Mouse (Mus musculus): ENCODE measurements around the gene Rad17. TPM values are rescaled to one million over a fixed set of nuclear protein-coding genes. Genes with fewer than 3 reads are reported as not detected.

The Rad17 gene
- polyA plus RNA-seq, 1 experiment from 2014 or later = 24.2 TPM

- peaks cover 15% of the 10 kb centered on the region for H3K27me3 ChIP-seq
- H3K4me1 ChIP-seq = peaks cover 7% of the 10 kb centered on the region
- no peak for ATAC-seq (ENCODE audit: insufficient number of reproducible peaks, insufficient read depth, low FRiP score, low TSS enrichment, low read depth)
- H3K27ac ChIP-seq = no peak overlapping the region
- peaks cover 8% of the 10 kb centered on the region; the same call in 1 of the 2 replicates for H3K36me3 ChIP-seq
- H3K9ac ChIP-seq = no peak overlapping the region
- 94% methylated on average over 10 of the region's 10 CpGs for WGBS
- no peak overlapping the region for H3K4me2 ChIP-seq
- no peak overlapping the region for H3K4me3 ChIP-seq
- H3K9me3 ChIP-seq = peaks cover 4% of the 10 kb centered on the region; the same call in 1 of the 2 replicates
These were observed 38.6 kb downstream of the Rad17 start for GRCm38 (mm10) chr13:100612251-100612650.

GRCm38 (mm10) chr13:100611266-100611665 is 39.6 kb downstream of the Rad17 start:
- peaks cover 7% of the 10 kb centered on the region for H3K27me3 ChIP-seq
- H3K9ac ChIP-seq = no peak overlapping the region
- peaks cover 4% of the 10 kb centered on the region; the same call in 1 of the 2 replicates for H3K9me3 ChIP-seq
- H3K36me3 ChIP-seq = peaks cover 7% of the 10 kb centered on the region; the same call in 1 of the 2 replicates
- peaks cover under 1% of the 10 kb centered on the region; the same call in 1 of the 2 replicates for H3K4me1 ChIP-seq
- no peak overlapping the region for H3K27ac ChIP-seq
- WGBS = 95% methylated on average over 13 of the region's 13 CpGs
- no peak overlapping the region for H3K4me3 ChIP-seq
- H3K4me2 ChIP-seq = no peak overlapping the region
- ATAC-seq (ENCODE audit: insufficient number of reproducible peaks, insufficient read depth, low FRiP score, low TSS enrichment, low read depth) = no peak

- Histone ChIP-seq H3K4me2 (no peak overlapping the region), H3K9ac (no peak overlapping the region), H3K4me1 (no peaks in the 10 kb centered on the region), H3K4me3 (no peak overlapping the region), H3K9me3 (peaks cover 4% of the 10 kb centered on the region; the same call in 1 of the 2 replicates), H3K27ac (no peak overlapping the region), H3K36me3 (peaks cover 7% of the 10 kb centered on the region; the same call in 1 of the 2 replicates), H3K27me3 (no peaks in the 10 kb centered on the region)
- ATAC-seq (ENCODE audit: insufficient number of reproducible peaks, insufficient read depth, low FRiP score, low TSS enrichment, low read depth) = no peak
- 88% methylated on average over 8 of the region's 8 CpGs for WGBS
These were observed 43.1 kb downstream of the Rad17 start for GRCm38 (mm10) chr13:100607756-100608155.

- H3K27me3 ChIP-seq = no peaks in the 10 kb centered on the region
- no peak for ATAC-seq (ENCODE audit: insufficient number of reproducible peaks, insufficient read depth, low FRiP score, low TSS enrichment, low read depth)
- no peak overlapping the region for H3K4me3 ChIP-seq
- H3K4me1 ChIP-seq = no peaks in the 10 kb centered on the region
- H3K9me3 ChIP-seq = peaks cover 4% of the 10 kb centered on the region; the same call in 1 of the 2 replicates
- 64% methylated on average over 1 of the region's 1 CpGs for WGBS
- H3K9ac ChIP-seq = no peak overlapping the region
- no peak overlapping the region for H3K27ac ChIP-seq
- H3K36me3 ChIP-seq = no peaks in the 10 kb centered on the region
- H3K4me2 ChIP-seq = no peak overlapping the region
These were observed 45.0 kb downstream of the Rad17 start for GRCm38 (mm10) chr13:100605845-100606244.

GRCm38 (mm10) chr13:100603738-100604095 is 47.1 kb downstream of the Rad17 start:
- H3K27ac ChIP-seq = no peak overlapping the region
- no peak overlapping the region for H3K9ac ChIP-seq
- ATAC-seq (ENCODE audit: insufficient number of reproducible peaks, insufficient read depth, low FRiP score, low TSS enrichment, low read depth) = no peak
- no peak overlapping the region for H3K4me2 ChIP-seq
- no peaks in the 10 kb centered on the region for H3K36me3 ChIP-seq
- H3K4me3 ChIP-seq = no peak overlapping the region
- H3K27me3 ChIP-seq = no peaks in the 10 kb centered on the region
- 84% methylated on average over 11 of the region's 11 CpGs for WGBS
- no peaks in the 10 kb centered on the region for H3K4me1 ChIP-seq
- peaks cover 4% of the 10 kb centered on the region; the same call in 1 of the 2 replicates for H3K9me3 ChIP-seq

- H3K4me2 ChIP-seq = no peak overlapping the region
- no peak overlapping the region for H3K9ac ChIP-seq
- H3K27ac ChIP-seq = no peak overlapping the region
- H3K4me1 ChIP-seq = no peaks in the 10 kb centered on the region
- no peaks in the 10 kb centered on the region for H3K27me3 ChIP-seq
- WGBS = 89% methylated on average over 10 of the region's 10 CpGs
- no peaks in the 10 kb centered on the region for H3K36me3 ChIP-seq
- H3K9me3 ChIP-seq = peaks cover 4% of the 10 kb centered on the region; the same call in 1 of the 2 replicates
- ATAC-seq (ENCODE audit: insufficient number of reproducible peaks, insufficient read depth, low FRiP score, low TSS enrichment, low read depth) = no peak
- H3K4me3 ChIP-seq = no peak overlapping the region
These were observed 47.7 kb downstream of the Rad17 start for GRCm38 (mm10) chr13:100603031-100603737.

GRCm38 (mm10) chr13:100602239-100602902 is 48.5 kb downstream of the Rad17 start:
- WGBS = 66% methylated on average over 5 of the region's 5 CpGs
- Histone ChIP-seq H3K27me3 (no peaks in the 10 kb centered on the region), H3K9me3 (no peaks in the 10 kb centered on the region), H3K36me3 (no peaks in the 10 kb centered on the region), H3K9ac (no peak overlapping the region), H3K27ac (no peak overlapping the region), H3K4me1 (no peaks in the 10 kb centered on the region), H3K4me2 (no peak overlapping the region), H3K4me3 (no peak overlapping the region)
- ATAC-seq (ENCODE audit: insufficient number of reproducible peaks, insufficient read depth, low FRiP score, low TSS enrichment, low read depth) = no peak

- 67% methylated on average over 8 of the region's 8 CpGs for WGBS
- Histone ChIP-seq H3K4me3 (no peak overlapping the region), H3K36me3 (no peaks in the 10 kb centered on the region)
These were observed 49.8 kb downstream of the Rad17 start for GRCm38 (mm10) chr13:100601034-100601433.

GRCm38 (mm10) chr13:100600317-100600716 is 50.5 kb downstream of the Rad17 start:
- WGBS = 75% methylated on average over 12 of the region's 12 CpGs
- no peaks in the 10 kb centered on the region for H3K9me3 ChIP-seq

More at GRCm38 (mm10) chr13:100601034-100601433, 49.8 kb downstream of the Rad17 start:
- Histone ChIP-seq H3K9ac (no peak overlapping the region), H3K4me1 (no peaks in the 10 kb centered on the region), H3K27me3 (no peaks in the 10 kb centered on the region), H3K4me2 (no peak overlapping the region; the same call in 1 of the 2 replicates), H3K27ac (0 out of 2 replicates have a peak overlapping the region, but pooled peaks have one; percentile 4), H3K9me3 (no peaks in the 10 kb centered on the region)
- ATAC-seq (ENCODE audit: insufficient number of reproducible peaks, insufficient read depth, low FRiP score, low TSS enrichment, low read depth) = no peak

GRCm38 (mm10) chr13:100597284-100597683 is 53.6 kb downstream of the Rad17 start:
- no peaks in the 10 kb centered on the region for H3K9me3 ChIP-seq
- no peak overlapping the region for H3K9ac ChIP-seq
- no peaks in the 10 kb centered on the region for H3K36me3 ChIP-seq
- no peaks in the 10 kb centered on the region for H3K4me1 ChIP-seq
- WGBS = 78% methylated on average over 9 of the region's 9 CpGs
- H3K27ac ChIP-seq = no peak overlapping the region
- no peak overlapping the region for H3K4me3 ChIP-seq
- H3K27me3 ChIP-seq = no peaks in the 10 kb centered on the region
- no peak for ATAC-seq (ENCODE audit: insufficient number of reproducible peaks, insufficient read depth, low FRiP score, low TSS enrichment, low read depth)
- H3K4me2 ChIP-seq = no peak overlapping the region

More at GRCm38 (mm10) chr13:100600317-100600716, 50.5 kb downstream of the Rad17 start:
- Histone ChIP-seq H3K27ac (0 out of 2 replicates have a peak overlapping the region, but pooled peaks have one; percentile 4), H3K4me1 (no peaks in the 10 kb centered on the region), H3K4me3 (no peak overlapping the region), H3K27me3 (no peaks in the 10 kb centered on the region), H3K36me3 (no peaks in the 10 kb centered on the region), H3K4me2 (no peak overlapping the region), H3K9ac (no peak overlapping the region)
- no peak for ATAC-seq (ENCODE audit: insufficient number of reproducible peaks, insufficient read depth, low FRiP score, low TSS enrichment, low read depth)

- H3K4me2 ChIP-seq = no peak overlapping the region
- no peak overlapping the region for H3K9ac ChIP-seq
- ATAC-seq (ENCODE audit: insufficient number of reproducible peaks, insufficient read depth, low FRiP score, low TSS enrichment, low read depth) = no peak
- no peak overlapping the region for H3K27ac ChIP-seq
- H3K4me3 ChIP-seq = no peak overlapping the region
- H3K9me3 ChIP-seq = no peaks in the 10 kb centered on the region
- H3K27me3 ChIP-seq = no peaks in the 10 kb centered on the region
- WGBS = 81% methylated on average over 3 of the region's 3 CpGs
- no peaks in the 10 kb centered on the region for H3K4me1 ChIP-seq
- H3K36me3 ChIP-seq = no peaks in the 10 kb centered on the region
These were observed 55.3 kb downstream of the Rad17 start for GRCm38 (mm10) chr13:100595552-100595885.

All from embryonic facial prominence, embryonic 13.5 days (tissue).